Mouse (Mus musculus): ENCODE measurements around the gene Parp12.

The Parp12 gene

GRCm38 (mm10) chr6:39057161-39057560, 61.0 kb downstream of the Parp12 start:
- DNase-seq, result no peak

- DNase-seq, result no peak
Measured at GRCm38 (mm10) chr6:39055831-39056261, 62.3 kb downstream of the Parp12 start.

GRCm38 (mm10) chr6:39054878-39055508, 63.2 kb downstream of the Parp12 start:
- DNase-seq, result no peak

- DNase-seq, result no peak
Measured at GRCm38 (mm10) chr6:39054206-39054864, 63.8 kb downstream of the Parp12 start.

GRCm38 (mm10) chr6:39052636-39053035, 65.5 kb downstream of the Parp12 start:
- no peak for DNase-seq

GRCm38 (mm10) chr6:39051799-39052556, 66.2 kb downstream of the Parp12 start:
- no peak for DNase-seq

GRCm38 (mm10) chr6:39050836-39051235, 67.3 kb downstream of the Parp12 start:
- DNase-seq, result no peak

- no peak for DNase-seq
Measured at GRCm38 (mm10) chr6:39049141-39049540, 69.0 kb downstream of the Parp12 start.

GRCm38 (mm10) chr6:39040451-39040850, 77.7 kb downstream of the Parp12 start:
- no peak for DNase-seq

Data from lung, adult 18-20 months (tissue).